Mouse (Mus musculus) adrenal gland, postnatal 25 days (tissue): ENCODE data around the gene C1galt1c1. TPM values are rescaled to one million over a fixed set of nuclear protein-coding genes. Genes with fewer than 3 reads are reported as not detected.

Experiments
- DNase-seq: peaks from one replicate; pipeline ENCODE4 v3.0.0; 2021; ENCODE audit warnings: mixed read lengths
- long read RNA-seq: library from polyadenylated mRNA; stranded (forward); transcript quantifications from one replicate; pipeline ENCODE4 v2.0.0, GENCODE M21; 2021
- total RNA-seq: library from RNA; stranded (reverse); gene quantifications from 2 replicates; pipeline ENCODE4 v1.2.3, GENCODE M21; 2021

Gene C1galt1c1
- 23.9 and 25.4 TPM in 2 replicates for total RNA-seq
- long read RNA-seq, transcript C1galt1c1-201 (2 exons, 1,449 nt): major isoform, 27 of 29 reads
- long read RNA-seq, partial matches to known transcripts: 1 of 29 reads
- long read RNA-seq, other reads (novel, unspliced or antisense): 1 of 29 reads

DNA sequence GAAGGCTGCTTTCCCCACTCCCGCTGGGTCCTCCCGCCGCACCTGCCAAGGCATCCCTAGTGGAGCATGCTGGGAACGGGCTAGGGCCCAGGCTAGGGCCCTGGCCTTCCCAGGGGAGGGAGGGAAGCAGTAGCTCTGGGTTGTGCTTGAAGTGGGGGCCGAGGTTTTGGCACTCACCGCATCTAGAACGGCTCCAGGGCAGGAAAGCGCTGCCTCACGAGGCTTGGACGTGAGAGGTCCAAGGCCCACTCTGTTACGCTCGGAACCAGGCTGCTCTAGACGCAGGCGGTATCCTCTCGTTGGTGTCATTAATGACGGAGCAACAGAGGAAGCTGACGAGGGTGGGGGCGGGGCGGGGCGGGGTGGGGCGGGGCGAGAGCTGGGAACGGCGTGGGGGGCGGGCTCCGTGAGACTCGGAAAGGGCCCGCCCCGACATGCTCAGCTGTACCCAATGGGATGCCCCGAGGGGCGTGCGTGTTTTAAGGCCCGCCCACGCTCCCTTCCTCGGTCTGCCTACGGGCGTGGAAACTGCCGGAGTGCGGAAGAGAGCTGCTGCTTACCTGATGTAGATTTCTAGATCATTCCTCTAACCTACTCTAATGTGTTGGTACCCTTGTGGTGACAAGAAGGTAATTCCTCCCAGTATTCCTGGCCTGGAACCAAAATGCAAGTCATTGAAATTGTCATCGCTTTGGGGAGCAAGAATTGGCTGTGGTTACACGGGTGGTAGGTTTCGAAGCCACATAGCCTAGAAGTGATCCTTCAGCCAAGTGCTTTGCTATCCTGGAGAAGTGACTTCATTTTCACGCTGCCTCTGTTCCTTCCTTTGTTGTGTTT is at the start of gene C1galt1c1:
C1galt1c1 (minus strand) TSS at position 287 of the 837 bp plus-strand sequence.
- DNase-seq: peak; percentile 88

DNA sequence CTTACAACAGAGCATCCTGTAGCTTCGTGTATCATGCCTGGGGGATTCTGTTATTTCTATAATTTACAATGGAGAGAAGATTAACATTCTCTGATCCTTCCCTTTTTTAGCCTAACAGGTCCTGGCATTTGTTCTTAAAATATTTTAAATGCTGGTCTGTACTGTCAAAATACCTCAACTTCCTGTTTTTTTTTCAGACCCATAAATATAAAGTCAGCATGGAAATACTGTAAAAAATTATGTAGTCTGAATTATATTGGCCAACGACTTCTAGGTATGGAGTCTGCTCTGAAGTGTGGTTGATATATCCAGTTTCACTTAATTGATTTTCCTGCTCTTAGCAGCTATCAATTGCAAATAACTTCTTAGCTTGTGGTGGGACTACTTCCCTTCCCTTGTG is 47.1 kb upstream of the C1galt1c1 start:
- no peak for DNase-seq

DNA sequence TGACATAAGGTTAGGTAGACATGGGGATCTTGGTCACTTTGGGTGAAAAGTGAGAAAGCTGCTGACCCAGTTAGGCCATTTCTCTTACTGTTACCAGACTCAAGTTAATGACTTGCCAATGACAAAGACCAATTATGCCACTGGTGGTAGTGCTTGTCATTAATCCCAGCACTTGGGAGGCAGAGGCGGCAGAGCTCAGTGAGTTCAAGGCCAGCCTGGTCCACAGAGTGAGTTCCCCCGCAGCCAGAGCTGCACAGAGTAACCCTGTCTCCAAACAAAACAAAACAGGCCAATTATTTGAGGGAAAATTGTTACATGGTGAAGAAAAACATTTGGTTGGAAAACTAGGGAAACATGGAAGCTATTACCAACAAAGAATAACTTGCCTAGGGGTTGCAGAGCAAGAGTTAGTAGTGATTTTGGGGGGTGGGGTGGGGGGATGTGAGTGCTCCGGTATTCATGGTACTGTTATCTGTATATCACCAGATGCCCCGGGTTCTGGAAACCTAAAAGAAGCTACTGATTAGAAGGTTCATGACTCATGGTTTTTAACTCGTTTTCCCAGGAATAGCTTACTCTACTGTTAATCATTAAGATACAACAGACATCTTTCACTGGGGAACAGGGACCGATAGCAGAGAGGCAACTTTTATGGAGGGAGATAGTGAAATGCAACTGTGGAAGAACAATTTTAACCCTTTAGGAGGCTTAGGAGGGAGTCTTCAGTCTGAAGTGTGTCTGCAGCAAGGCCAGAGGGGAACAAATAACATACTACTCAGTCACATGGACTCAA is 34.4 kb upstream of the C1galt1c1 start:
- DNase-seq: no peak

DNA sequence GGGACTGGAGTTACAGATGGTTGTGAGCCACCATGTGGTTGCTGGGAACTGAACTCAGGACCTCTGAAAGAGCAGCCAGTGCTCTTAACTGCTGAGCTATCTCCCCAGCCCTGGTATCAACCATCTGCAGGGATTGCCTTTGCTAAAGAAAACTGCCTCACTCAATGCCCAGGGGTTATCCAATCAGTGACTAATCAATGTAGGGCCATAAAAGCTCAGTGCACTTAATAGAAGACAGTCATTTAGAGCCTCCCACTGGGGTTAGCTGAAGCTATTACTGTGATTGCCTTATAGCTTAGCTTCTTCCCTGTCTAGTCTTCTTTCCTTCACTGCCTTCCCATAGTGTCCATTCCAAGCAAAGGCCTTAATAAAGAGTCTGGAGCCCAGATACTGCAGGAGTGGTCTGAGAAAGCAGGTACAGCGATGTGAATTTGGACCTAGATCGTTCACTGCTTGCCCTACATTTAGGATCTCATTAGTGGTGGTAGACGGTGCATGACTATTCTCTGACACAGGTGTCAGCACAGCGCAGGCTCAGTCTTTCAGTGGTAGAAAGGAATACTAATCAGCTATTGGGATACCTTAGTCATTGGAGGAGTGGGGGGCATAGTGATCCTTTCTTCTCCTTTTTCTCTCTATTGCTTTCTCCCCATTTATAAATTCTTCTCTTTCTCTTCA is 21.5 kb upstream of the C1galt1c1 start:
- DNase-seq: no peak

DNA sequence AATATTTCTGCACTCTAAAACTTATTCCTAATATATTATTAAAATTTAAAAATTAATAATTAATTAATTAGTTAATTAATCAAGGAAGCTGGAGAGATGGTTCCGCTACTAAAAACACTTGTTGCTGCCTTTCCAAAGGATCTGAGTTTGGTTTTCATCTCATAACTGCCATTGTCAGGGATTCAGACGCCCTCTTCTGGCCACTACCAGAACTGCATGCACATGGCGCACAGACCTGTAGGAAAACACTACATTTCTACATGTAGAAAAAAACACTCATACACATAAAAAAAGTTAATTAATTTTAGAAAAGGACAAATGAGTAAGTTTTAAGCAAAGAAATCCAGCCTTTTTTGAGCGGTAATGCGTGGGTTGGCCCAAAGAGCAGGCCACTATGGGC is 19.8 kb upstream of the C1galt1c1 start:
- no peak for DNase-seq

DNA sequence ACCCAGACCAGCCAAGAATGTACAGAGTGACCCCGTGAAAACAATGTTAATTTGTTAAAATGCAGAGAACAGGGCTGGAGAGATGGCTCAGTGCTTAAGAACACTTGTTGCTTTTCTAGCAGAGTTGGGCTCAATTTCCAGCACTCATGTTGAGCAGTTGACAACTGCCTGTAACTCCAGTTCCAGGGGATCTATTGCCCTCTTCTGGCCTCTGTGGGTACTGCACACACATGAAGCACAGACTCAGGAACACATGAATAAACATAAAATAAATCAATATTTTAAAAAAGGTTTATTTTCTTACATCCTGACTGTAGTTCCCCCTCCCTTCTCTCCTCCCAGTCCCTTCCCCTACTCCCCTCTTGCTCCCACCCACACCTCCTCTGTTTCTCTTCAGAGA is 18.3 kb upstream of the C1galt1c1 start:
- DNase-seq: no peak

DNA sequence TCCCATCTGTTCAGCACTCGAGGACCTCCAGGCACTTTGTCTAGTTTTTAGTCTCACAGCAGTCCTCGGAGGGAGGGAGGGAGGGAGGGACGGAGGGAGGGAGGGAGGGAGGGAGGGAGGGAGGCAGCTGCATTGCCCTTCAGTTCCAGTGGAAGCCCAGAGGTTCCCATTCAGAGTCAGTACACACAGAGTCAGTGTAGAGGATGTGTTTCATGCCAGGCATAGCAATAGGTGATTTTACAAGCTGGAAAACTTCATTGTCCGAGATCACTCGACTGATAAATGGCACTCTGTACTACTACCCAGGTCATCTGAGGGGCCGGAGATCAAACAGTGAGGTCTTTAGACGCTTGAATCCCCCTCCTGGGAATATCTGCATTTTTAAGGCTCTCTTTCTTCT is 16.3 kb upstream of the C1galt1c1 start:
- no peak for DNase-seq

DNA sequence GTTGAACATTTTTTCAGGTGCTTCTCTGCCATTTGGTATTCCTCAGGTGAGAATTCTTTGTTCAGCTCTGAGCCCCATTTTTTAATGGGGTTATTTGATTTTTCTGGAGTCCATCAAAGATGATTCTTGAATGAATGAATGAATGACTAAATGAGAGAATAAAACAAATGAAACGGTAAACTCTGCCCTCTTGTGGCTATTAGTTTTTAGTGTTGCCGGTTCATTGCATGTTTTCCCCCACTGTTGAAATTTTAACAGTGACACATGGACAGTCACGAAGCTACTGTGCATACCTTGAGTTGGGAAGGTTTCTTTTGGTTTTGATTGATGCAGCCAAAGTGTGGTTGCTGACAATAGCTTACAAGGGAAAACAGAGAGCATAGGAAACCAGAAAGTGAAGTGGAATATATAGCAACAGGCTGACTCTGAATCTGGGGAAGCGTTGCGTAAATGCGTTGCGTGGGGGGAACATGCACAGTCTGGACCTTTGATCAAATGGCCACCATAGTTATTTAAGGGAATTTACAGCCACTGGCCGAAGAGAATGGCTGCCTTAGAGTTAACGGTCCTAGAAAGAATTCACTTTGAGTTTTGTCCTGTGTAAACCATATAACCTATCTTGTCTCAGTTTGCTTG is 15.6 kb upstream of the C1galt1c1 start:
- no peak for DNase-seq

DNA sequence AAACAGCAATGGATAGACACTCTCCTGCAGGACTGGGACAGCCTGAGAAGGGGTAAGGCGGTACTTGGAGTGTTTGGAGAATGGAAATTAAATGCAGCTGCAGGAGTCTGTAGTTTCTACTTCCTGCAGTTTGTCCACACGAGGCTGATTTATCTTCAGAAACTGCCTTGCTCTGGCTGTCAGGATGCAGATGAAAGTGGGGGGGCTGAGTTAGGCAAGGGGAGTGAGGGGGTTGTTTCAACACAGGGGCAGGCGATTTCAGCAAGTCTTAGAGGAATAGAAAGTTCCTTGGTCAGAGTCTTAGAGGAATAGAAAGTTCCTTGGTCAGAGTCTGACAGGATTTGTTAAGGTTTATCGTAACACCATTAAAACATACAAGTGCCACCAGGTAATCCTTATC is 7.3 kb upstream of the C1galt1c1 start:
- no peak for DNase-seq

DNA sequence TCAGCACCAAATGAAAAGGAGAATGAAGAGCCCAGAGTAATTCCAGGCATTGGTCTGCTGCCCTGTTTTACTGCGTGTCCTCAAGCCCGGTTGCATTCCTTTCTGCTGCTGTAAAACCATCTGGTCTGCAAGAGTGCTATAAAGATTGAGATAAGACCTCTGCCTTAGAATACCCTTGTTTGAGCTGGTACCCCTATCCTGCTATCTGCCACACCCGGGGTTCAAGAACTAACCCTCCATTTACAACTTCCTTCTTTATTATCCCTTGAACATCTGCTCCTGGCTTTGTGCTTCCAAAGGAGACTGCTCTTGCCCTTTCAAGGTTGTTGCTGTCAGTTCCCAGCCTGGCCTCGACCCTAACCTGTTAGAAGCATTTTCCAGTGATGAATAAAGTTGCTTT is 6.5 kb upstream of the C1galt1c1 start:
- DNase-seq: no peak

DNA sequence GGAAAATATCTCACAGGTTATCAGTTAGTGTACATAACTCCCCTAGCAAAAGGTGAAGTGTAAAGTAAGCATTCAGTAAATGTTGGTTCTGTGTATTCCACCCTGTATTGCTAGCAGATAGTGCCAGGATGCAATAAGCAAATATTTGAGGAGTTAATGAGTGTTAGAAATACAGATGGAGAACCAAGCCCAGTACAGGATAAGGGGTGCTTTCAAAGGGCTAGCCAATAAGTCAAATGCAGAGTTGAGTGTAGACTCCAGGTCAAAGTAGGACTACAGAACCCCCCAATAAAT is 698 bp upstream of the C1galt1c1 start:
- no peak for DNase-seq

DNA sequence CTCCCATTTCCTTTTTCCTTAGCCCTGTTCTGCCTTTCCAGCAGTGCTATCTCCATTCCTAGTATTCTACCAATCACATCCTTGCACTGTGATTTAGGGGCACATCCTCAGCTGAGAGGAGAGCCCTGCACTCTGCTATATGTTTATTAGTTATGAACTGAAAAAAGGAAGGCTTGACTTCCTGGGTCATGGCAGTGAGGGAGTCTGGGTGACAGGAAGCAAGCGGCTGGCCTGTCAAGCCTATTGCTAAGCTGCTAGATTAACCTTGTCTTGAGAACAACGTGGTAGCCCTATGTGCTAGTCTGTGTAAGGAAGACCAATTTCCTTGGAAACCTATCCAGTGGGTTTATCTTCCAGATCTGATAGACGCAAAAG is 33.9 kb downstream of the C1galt1c1 start:
- peak; percentile 7 for DNase-seq

DNA sequence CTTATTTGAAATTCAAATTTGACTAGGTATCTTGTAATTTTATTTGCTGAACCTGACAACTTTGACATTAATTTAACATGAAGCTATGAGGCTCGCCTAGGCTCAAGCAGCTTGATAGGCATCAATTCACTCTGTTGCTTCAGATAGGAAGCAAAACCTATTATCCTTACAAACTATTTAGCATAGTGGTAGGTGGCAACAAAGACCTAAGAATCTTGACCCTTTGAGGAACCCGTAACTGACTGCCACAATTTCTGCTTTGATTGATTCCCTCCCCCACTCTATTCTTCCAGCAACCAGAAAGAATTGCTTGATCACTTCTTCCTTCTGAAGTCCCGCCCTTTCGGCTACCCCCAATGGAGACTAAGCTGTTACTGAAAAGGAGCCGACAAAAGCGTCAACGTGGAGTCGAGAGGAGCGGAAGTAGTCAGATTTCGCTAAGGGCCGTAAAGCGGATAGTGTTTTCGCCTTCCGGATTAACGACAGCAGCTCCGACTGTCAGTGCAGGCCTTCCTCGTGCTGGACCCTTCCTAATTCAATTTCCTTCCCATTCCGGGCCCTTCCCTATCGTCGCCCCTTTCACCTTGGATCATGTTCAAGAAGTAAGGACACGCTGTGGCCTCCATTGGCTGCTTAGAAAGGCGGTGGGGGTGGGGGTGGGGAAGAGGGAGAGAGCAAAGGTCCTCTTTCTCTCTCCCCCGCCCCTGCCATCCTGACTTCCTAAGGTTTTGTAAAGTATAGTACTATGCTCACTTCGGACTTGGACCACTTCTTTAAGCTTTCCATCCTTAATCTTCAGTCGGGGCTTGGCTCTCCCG is 34.5 kb downstream of the C1galt1c1 start, which contains the start of gene Mcts1:
Mcts1 (plus strand) TSS at position 402 of the 818 bp plus-strand sequence.
- DNase-seq: peak; percentile 44

DNA sequence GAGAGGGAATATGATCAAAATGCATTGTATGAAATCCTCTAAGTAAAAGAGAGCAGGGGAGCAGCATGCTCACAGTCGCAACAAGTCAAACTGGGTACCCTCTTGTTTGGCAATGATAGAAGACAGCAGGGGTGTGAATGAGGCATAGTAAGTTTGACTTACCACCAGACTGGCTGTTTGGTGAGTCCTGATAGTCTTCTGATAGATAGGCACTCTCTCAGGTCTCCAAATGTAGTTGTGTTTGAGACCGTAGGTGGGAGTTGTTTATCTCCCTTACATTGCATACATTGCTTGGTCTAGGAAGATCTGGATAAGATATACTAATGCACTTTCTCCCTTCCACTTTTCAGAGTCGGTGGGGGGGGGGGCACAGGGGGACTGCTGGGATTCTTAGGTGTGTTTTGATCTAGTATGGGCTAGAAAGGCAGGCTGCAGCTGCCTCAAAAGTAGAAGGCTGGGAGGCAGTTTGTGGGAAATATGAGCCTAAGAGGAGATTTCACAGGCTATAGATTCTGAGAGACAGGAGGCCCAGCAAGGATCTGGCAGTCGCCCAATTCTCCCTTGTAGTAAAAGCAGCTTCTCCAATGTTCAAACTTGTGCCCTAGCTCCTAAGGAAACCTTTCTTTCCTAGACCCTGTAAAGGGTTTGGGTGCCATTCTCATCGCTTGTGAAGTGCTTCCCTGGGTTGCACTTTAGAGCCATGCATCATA is 41.6 kb downstream of the C1galt1c1 start:
- DNase-seq: peak; percentile 4

DNA sequence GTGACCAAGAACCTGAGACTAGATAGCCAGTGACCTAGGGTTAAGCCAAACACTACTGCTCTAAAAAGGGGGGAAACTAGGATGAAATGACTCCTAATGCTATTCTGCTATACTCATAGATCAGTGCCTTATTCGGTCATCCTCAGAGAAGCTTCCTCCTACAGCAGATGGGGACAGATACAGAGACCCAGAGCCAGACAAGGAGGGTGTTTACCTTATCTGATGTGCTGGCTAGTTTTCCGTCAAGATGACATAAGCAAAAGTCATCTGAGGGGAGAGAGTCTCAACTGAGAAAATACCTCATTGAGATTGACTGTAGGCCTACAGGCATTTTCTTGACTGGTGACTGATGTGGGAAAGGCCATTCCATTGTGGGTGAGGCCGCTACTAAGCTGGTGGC is 43.1 kb downstream of the C1galt1c1 start:
- DNase-seq: no peak

DNA sequence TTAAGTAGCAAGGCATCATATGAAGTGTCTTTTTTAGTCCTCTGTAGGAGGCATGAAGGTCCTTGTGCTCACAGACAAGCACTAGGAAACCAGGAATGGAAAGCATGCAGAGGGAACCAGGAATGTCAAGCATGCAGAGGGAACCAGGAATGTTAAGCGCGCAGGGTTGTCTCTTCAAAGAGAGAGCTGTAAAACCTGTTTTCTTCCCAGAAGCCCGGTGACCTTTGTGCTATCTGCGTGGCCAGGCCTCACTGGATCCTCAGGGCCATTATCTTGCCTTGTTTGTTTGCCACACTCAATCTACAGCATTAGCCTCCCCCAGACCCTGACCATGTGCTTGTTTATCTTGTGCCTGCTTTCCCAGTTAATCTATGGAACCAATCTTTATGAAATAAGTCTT is 45.1 kb downstream of the C1galt1c1 start:
- no peak for DNase-seq

DNA sequence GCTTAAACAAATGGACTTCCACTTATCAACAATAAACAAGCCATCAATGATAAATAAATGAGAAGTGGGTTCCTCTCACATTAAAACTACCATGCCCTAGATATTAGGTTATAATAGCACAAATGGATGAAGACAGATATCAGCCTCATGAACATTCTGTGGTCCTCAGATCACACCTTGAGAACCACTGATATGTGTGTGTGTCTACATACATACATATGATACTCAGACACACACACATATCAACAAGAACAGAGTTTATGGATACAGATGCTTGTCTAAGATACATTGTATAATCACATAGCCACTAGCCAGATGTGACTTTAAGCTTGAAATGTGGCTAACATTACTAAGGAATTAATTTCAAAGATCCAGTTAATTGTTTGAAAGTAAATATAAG is 51.6 kb downstream of the C1galt1c1 start:
- no peak for DNase-seq

DNA sequence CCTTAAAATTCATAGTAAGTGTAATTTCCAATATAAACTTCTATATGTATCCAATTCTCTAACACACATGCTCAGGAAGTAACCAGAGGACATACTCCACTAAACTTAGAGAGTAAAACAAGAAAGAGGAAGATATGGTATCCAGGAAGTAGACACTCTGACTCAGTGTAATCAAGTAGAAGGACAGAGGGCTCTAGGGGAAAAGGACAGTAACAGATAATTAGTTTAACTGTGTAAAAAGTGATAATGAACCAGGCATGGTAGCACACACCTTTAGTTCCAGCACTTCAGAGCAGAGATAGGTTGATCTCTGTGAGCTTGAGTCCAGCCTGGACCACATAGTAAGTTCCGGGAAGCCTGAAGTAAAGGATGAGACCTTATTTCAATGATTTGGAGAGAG is 53.7 kb downstream of the C1galt1c1 start:
- no peak for DNase-seq
